Mouse (Mus musculus) stomach, postnatal 0 days (tissue): Measurements from ENCODE around the gene Wfikkn1.

Experiments used
- CTCF ChIP-seq: IDR thresholded peaks from 2 replicates; pipeline ENCODE4 v1.5.1; 2016; ENCODE audit warnings: antibody characterized with exemption, low read depth, mild to moderate bottlenecking, moderate library complexity
- EP300 ChIP-seq: optimal IDR thresholded peaks from 2 replicates; pipeline ENCODE3; 2016; ENCODE audit warnings: antibody characterized with exemption

GRCm38 (mm10) chr17:25829558-25830017 is 51.1 kb downstream of the Wfikkn1 start:
- TF ChIP-seq CTCF (no peak), EP300 (no peak)
